Mouse (Mus musculus) olfactory bulb, adult 2 months (tissue): ENCODE results near the gene Adcy9. TPM values are rescaled to one million over a fixed set of nuclear protein-coding genes. Genes with fewer than 3 reads are reported as not detected.

Experiments
- H3K27ac ChIP-seq: fragments of 200-500 bp; 2 replicates; pipeline ENCODE4 v1.5.1; 2012; ENCODE audit warnings: low read depth, low read length; ENCODE audit not compliant: insufficient read depth
- H3K4me1 ChIP-seq: fragments of 200-500 bp; 2 replicates; pipeline ENCODE4 v1.6.1; 2012; ENCODE audit warnings: low read length; ENCODE audit not compliant: control insufficient read depth, insufficient read depth
- H3K4me3 ChIP-seq: fragments of 200-500 bp; 2 replicates; pipeline ENCODE4 v1.5.1; 2012; ENCODE audit warnings: mild to moderate bottlenecking, low read depth, low read length, moderate library complexity; ENCODE audit not compliant: insufficient read depth
- CTCF ChIP-seq: fragments of 200-500 bp; IDR thresholded peaks from 2 replicates; pipeline ENCODE4 v1.5.1; 2012; ENCODE audit warnings: low read depth, mild to moderate bottlenecking, low read length, moderate library complexity; ENCODE audit not compliant: insufficient read depth
- POLR2A ChIP-seq: fragments of 200-500 bp; IDR thresholded peaks from 2 replicates; pipeline ENCODE4 v1.6.1; 2012; ENCODE audit warnings: mild to moderate bottlenecking, low read depth, low read length, moderate library complexity; ENCODE audit not compliant: insufficient read depth
- WGBS: fragments of 180-500 bp; shearing (Covaris S2); methylation state at CpG from one replicate; pipeline ENCODE4 v1.1.7; 2018; 5-methylcytosine and 5-hydroxymethylcytosine counted together
- polyA plus RNA-seq: library from polyadenylated mRNA; stranded (reverse); fragments of >200 nt; gene quantifications from 2 replicates; pipeline ENCODE4 v1.2.4, GENCODE M21; 2012; ENCODE audit warnings: low replicate concordance; ENCODE audit not compliant: missing spikeins, insufficient read depth, insufficient read length

Adcy9 gene
- polyA plus RNA-seq, 1 experiment: not detected

DNA sequence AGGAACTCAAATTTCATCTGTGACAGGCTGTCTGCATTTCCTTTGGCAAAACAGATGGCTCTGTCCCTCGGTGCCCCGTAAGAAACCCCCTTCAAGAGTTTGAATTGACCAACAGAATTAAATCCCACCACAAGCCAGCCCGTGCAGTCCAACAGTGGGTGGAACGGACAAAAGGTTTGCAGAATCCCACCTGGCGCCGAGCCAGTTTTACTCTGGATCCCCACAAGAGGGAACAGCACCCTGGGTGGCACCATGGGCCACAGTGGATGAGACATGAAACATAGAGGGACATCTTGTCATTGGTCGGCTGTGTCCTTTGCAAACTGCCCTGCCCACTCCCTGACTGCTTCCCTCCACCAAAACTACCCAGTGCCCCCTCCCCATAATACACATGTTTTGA lies 133.7 kb downstream of the Adcy9 start:
- 61% methylated on average over 7 of the region's 7 CpGs for WGBS
- Histone ChIP-seq H3K27ac (no peak overlapping the region), H3K4me1 (no peaks in the 10 kb centered on the region), H3K4me3 (no peak overlapping the region)
- TF ChIP-seq CTCF: no peak
- TF ChIP-seq POLR2A: no peak

DNA sequence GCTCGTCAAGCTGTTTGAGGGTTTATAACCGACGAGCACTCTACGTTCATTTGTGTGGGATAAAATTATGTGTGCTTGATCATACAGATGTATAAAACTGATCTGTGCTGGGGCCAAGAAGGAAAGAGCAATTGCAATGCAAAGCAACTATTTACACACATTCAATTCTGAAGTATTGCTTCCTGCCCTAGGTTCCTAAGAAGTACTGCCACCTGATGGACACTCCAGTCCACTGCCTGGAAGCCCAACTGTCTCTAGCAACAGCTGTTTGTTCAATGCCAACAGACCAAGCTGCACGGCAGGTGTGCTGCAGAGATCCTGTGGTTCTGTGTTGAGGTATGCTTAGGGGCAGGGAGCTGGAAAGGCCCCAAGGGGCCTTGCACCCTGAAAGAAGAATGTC lies 135.0 kb downstream of the Adcy9 start:
- Histone ChIP-seq H3K4me3 (no peak overlapping the region), H3K27ac (no peak overlapping the region), H3K4me1 (no peaks in the 10 kb centered on the region)
- TF ChIP-seq POLR2A (no peak), CTCF (no peak)
- 73% methylated on average over 5 of the region's 5 CpGs for WGBS

DNA sequence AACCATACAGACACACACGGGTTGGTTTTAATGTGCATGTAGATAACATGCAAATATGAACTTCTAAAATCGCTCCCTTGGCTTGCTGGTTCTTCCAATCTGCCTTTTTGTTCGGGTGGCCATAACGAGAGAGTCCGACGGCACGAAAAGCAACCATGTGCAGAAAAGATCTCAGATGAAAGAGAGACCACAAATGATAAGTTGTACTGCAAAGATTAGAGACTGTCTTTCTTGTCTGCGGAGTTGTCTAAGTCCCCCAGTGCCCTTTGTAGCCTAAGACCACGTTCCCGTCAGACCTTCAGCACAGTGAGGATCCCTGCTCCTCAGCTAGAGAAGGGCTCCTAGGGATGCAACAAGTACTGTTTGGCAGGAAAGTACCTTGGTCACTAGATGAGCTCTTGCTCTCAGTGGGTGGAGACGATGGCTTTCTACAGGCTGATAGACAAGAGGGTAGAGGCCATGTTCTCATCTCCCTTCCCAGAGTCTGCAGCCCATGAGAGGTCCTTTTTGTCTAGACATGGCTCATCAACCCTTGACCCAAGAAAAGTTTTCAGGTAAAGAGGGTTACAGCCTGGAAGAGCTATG lies 136.9 kb downstream of the Adcy9 start:
- no peak for TF ChIP-seq CTCF
- no peak for TF ChIP-seq POLR2A
- 84% methylated on average over 11 of the region's 11 CpGs for WGBS
- no peak overlapping the region for H3K4me3 ChIP-seq
- no peak overlapping the region for H3K27ac ChIP-seq
- no peaks in the 10 kb centered on the region for H3K4me1 ChIP-seq

DNA sequence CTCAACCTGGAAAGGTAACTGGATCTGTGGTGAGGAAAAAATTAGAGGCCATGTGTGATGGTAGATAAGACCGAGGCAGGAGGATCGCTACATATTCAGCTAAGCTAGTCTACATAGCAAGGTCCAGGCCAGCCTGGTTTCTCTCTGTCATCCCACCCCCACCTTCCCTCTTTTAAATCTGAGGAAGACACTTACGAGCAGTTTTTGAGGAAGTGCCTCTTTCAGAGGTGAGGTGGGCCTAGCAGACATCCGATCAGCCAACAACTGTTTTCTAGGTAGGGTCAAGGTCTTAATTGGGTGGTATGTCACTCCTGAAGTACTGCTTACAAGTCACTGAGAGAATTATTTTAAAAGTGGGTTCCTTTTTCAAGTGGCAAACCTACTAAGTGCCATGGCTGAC lies 138.8 kb downstream of the Adcy9 start:
- 92% methylated on average over 4 of the region's 4 CpGs for WGBS
- no peaks in the 10 kb centered on the region for H3K4me1 ChIP-seq
- H3K27ac ChIP-seq: no peak overlapping the region
- TF ChIP-seq POLR2A (no peak), CTCF (no peak)
- no peak overlapping the region for H3K4me3 ChIP-seq

DNA sequence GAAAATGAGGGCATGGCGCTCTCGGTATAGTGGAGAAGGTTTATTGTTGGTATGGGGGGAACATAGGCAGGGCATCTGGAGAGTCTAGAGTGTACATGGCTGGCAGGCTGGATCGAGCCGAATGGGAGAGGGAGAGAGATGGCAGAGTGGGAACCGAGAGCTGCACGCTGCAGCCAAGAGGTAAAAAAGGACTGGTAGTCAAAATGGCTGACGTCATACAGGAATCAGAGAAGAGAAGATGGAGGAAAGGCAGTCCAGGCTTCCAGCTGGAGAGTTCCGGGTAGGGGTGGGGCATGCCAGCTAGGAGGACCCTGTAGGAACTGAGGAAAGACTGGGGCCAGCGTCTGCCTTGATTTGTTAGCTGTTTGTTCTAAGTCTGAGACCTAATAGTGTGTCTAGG lies 139.3 kb downstream of the Adcy9 start:
- 74% methylated on average over 9 of the region's 9 CpGs for WGBS
- H3K4me1 ChIP-seq: no peaks in the 10 kb centered on the region
- H3K27ac ChIP-seq: no peak overlapping the region
- H3K4me3 ChIP-seq: no peak overlapping the region
- TF ChIP-seq POLR2A: no peak
- TF ChIP-seq CTCF: no peak

DNA sequence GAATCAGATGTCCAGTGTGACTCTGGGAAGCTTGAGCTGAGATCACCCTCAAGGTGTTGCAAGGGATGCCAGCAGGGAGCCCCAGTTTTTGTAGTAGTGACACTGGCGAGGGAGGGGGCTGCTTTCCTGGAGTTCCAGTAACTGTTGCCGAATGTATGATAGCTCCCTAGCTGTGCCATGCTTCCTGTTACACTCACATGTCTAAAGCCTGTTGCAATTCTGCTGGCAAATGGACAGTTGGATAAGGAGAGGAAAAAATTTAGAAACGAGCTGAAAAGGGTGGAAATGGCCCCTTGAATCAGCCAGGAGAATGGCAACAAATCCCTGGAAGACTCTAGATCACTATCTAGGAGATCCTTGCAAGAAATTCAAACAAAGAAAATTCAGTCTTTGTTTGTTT lies 140.7 kb downstream of the Adcy9 start:
- Histone ChIP-seq H3K27ac (no peak overlapping the region), H3K4me3 (no peak overlapping the region), H3K4me1 (no peaks in the 10 kb centered on the region)
- TF ChIP-seq CTCF (no peak), POLR2A (no peak)
- 60% methylated on average over 3 of the region's 3 CpGs for whole genome bisulfite sequencing

DNA sequence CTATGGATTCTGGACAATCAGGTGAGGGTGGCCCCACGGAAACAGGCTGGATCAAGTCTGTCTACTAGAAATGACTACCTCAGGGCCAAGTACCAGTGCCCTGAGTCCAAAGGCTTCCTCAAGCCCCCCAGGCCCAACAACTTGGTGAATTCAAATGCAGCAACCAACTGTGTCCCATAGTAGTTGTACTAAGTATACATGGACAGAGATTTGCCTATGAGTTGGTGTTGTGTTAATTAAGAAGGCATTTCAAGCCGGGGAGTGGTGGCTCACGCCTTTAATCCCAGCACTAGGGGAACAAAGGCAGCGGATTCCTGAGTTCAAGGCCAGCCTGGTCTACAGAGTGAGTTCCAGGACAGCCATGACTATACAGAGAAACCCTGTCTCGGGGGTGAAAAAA lies 143.7 kb downstream of the Adcy9 start:
- TF ChIP-seq CTCF (no peak), POLR2A (no peak)
- Histone ChIP-seq H3K27ac (no peak overlapping the region), H3K4me3 (no peak overlapping the region), H3K4me1 (peaks cover 9% of the 10 kb centered on the region)
- 82% methylated on average over 5 of the region's 5 CpGs for WGBS

DNA sequence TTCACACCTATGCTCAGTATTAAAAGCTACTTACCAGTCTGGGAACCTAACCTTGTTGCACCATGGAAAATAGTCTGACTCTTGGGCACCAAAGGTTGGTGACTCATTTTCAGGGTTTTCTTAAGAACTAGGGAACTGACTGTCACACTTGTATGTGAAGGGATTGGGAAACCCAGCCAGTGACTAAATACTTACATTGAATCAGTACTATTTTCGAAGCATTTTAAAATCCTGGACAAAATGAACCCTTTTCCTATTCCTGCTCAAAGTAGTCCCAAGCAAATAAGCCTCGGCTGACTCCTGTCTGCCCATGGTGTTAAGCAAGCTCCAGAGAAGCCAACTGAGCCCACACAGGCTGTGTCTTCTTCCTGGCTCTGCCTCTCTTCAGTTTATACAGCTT lies 144.1 kb downstream of the Adcy9 start:
- Histone ChIP-seq H3K4me3 (no peak overlapping the region), H3K4me1 (peaks cover 9% of the 10 kb centered on the region), H3K27ac (no peak overlapping the region)
- WGBS: 40% methylated on average over 2 of the region's 2 CpGs
- no peak for TF ChIP-seq CTCF
- TF ChIP-seq POLR2A: no peak

DNA sequence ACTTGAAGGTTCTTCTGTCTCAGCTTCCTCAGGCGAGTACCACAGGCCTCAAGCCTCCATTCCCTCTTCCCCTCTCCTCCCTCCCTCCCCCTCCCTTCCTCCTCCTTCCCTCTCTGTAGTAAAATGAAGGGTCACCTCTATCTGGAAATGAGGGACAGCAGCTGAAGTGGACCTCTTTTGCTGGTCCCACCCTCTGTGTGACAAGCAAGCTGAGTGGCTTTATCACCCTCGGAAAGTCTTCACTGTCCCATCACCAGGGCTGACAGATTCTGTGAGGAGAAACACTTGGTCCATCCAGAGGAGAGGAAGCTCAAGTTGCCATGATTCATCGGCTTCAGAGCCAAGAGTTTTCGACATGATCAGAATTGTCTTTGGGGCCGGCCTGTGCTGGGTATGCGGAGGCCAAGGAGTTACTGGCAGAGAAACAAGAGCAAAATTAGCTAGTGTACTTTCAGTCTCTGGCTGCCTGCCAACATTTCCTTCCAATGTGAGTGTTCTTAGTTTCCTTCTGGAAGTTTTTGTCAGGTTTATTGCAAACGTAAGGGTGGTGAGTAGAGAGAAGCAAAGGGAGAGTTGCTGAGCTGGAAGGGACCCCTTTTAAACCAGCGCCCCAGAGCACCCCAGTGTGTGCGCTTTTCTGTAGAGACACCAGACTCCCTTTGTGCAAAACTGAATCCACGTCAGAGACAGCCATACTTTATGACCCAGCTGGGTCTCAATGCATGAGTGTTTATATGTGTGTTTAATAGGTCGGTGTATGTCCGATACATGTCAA lies 146.4 kb downstream of the Adcy9 start:
- no peak for TF ChIP-seq CTCF
- TF ChIP-seq POLR2A: no peak
- Histone ChIP-seq H3K27ac (no peak overlapping the region), H3K4me3 (no peak overlapping the region), H3K4me1 (peaks cover 9% of the 10 kb centered on the region)
- 26% methylated on average over 12 of the region's 12 CpGs for WGBS

DNA sequence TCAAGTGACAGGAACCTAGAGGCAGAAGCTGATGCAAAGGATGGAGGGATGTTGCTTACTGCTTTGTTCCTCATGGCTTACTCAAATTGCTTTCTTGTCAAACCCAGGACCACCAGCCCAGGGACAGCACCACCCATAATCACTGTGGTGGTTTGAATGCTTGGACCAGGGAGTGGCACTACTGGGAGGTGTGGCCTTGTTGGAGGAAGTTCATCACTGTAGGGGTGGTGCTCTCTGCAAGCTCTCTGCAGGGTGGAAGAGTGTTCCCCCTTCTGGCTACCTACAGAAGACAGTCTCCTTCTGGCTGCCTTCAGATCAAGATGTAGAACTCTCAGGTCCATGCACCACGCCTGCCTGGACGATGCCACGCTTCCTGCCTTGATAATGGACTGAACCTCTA lies 148.0 kb downstream of the Adcy9 start:
- H3K4me3 ChIP-seq: no peak overlapping the region
- H3K27ac ChIP-seq: no peak overlapping the region
- WGBS: 99% methylated on average over 3 of the region's 3 CpGs
- peaks cover 17% of the 10 kb centered on the region for H3K4me1 ChIP-seq
- TF ChIP-seq CTCF: no peak

DNA sequence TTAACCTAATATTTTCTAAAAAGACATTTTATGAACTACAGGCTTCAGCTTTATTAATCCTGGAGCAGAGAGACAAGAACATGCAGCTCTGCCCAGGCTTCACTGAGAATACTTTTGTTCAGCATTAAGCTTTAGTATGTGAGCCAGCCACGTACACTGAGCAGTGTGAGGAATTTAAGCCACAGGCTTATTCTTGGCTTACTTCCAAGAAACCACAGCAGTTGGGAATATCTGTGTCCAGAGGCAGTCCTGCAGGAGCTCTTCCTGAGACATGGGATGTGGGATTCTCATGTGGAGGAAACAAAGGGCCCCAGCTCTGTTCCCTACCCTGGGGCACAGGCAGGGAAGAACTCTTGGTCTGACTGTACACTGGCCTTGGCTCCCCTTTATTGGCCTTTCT lies 149.4 kb downstream of the Adcy9 start:
- Histone ChIP-seq H3K4me1 (peaks cover 17% of the 10 kb centered on the region), H3K27ac (no peak overlapping the region), H3K4me3 (no peak overlapping the region)
- 67% methylated on average over 1 of the region's 1 CpGs for WGBS
- no peak for TF ChIP-seq POLR2A
- no peak for TF ChIP-seq CTCF
